Mouse (Mus musculus) limb, embryonic 11.5 days (tissue): ENCODE results near the gene Supt3. TPM values are rescaled to one million over a fixed set of nuclear protein-coding genes. Genes with fewer than 3 reads are reported as not detected.

Experiments
- ATAC-seq: fragments of 200-750 bp; cut with Nextera tagmentation; 2 replicates; pipeline ENCODE4 v1.8.0; 2017; ENCODE audit warnings: low read depth; ENCODE audit not compliant: insufficient number of reproducible peaks, low FRiP score, low TSS enrichment
- DNase-seq: peaks from one replicate; pipeline ENCODE4 v3.0.0-alpha.2; 2015; ENCODE audit warnings: low spot score
- H3K27ac ChIP-seq: fragments of 300-500 bp; sonication (generic); replicated peaks from 2 replicates; pipeline ENCODE4 v1.5.1; 2014; ENCODE audit warnings: low read depth, mild to moderate bottlenecking, low read length
- H3K27me3 ChIP-seq: fragments of 300-500 bp; sonication (generic); 2 replicates; pipeline ENCODE4 v1.6.1; 2014; ENCODE audit warnings: mild to moderate bottlenecking, low read length, mixed read lengths; ENCODE audit not compliant: control insufficient read depth, insufficient read depth
- H3K36me3 ChIP-seq: fragments of 300-500 bp; sonication (generic); 2 replicates; pipeline ENCODE4 v1.6.1; 2014; ENCODE audit warnings: mild to moderate bottlenecking, low read length, moderate library complexity, mixed read lengths; ENCODE audit not compliant: control insufficient read depth, insufficient read depth
- H3K4me1 ChIP-seq: fragments of 300-500 bp; sonication (generic); 2 replicates; pipeline ENCODE4 v1.6.1; 2014; ENCODE audit warnings: low read length, mixed read lengths; ENCODE audit not compliant: control insufficient read depth, insufficient read depth
- H3K4me2 ChIP-seq: fragments of 300-500 bp; sonication (generic); 2 replicates; pipeline ENCODE4 v1.6.1; 2014; ENCODE audit warnings: low read depth, mild to moderate bottlenecking, moderate library complexity; ENCODE audit not compliant: severe bottlenecking
- H3K4me3 ChIP-seq: fragments of 300-500 bp; sonication (generic); 2 replicates; pipeline ENCODE4 v1.5.1; 2014; ENCODE audit warnings: low read depth, low read length
- H3K9ac ChIP-seq: fragments of 300-500 bp; sonication (generic); 2 replicates; pipeline ENCODE4 v1.6.1; 2014; ENCODE audit warnings: mild to moderate bottlenecking, low read length
- H3K9me3 ChIP-seq: fragments of 300-500 bp; sonication (generic); 2 replicates; pipeline ENCODE4 v1.6.1; 2016; ENCODE audit warnings: low read length; ENCODE audit not compliant: control insufficient read depth
- WGBS: fragments of 180-500 bp; shearing (Covaris S2); extraction: QIAGEN DNeasy Blood & Tissue Kit; methylation state at CpG from one replicate; pipeline ENCODE4 v1.1.7; 2014; 5-methylcytosine and 5-hydroxymethylcytosine counted together
- polyA plus RNA-seq: library from polyadenylated mRNA; unstranded; fragments of >200 nt; fragmentation: Nextera tagmentation; extraction: Ambion mirVana; gene quantifications from 2 replicates; pipeline ENCODE4 v1.2.1, GENCODE M21; 2014

Gene Supt3
- polyA plus RNA-seq, 1 experiment from 2014 or later: 27.0 TPM

DNA sequence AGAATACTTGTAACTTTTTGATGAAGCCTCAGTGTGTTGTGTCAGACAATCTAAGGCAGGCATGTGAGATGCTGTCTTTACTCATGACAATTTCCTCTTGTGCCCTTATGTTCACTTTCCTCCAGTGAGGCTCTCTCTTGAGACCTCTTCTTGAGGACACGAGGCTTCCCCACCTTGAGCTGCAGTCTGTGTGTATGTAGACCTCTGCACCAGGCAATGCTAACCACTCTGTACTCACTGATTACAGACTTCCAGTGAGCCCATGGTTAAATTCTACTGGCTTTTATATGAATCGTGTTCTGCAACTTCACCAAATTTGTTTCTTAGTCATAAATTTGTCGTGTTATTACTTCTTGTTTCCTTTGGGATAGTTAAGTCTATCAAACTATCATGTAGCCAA is 50.2 kb downstream of the Supt3 start:
- 82% methylated on average over 3 of the region's 3 CpGs for WGBS
- no peak overlapping the region for H3K4me3 ChIP-seq

DNA sequence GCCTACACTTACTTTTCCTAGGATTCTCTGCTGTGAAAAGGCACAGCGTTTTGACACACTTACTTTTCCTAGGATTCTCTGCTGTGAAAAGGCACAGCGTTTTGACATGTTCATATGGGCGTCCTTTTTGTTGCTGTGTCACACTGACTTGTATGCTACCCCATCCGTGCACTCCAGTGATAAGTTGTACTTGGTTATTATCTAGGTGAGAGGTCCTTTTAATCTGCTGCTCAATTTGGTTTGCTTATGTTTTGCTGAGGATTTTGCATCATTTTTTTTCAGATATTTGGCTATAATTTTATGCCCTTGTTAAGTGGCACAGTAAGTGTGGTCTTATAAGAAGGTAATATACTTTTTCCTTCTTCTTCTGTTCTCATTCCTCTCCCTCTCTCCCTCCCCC is 51.0 kb downstream of the Supt3 start:
- Histone ChIP-seq H3K27ac (no peak overlapping the region), H3K4me1 (no peaks in the 10 kb centered on the region), H3K4me3 (no peak overlapping the region), H3K9me3 (no peaks in the 10 kb centered on the region), H3K4me2 (no peak overlapping the region), H3K9ac (no peak overlapping the region), H3K36me3 (no peaks in the 10 kb centered on the region), H3K27me3 (no peaks in the 10 kb centered on the region)
- no peak for DNase-seq
- 84% methylated on average over 4 of the region's 4 CpGs for WGBS
- no peak for ATAC-seq

More for the DNA sequence above, 50.2 kb downstream of the Supt3 start:
- no peaks in the 10 kb centered on the region for H3K27me3 ChIP-seq
- H3K4me2 ChIP-seq: no peak overlapping the region
- H3K9ac ChIP-seq: no peak overlapping the region
- no peaks in the 10 kb centered on the region for H3K9me3 ChIP-seq
- ATAC-seq (no peak), DNase-seq (no peak)
- H3K36me3 ChIP-seq: no peaks in the 10 kb centered on the region
- H3K4me1 ChIP-seq: no peaks in the 10 kb centered on the region
- H3K27ac ChIP-seq: no peak overlapping the region

DNA sequence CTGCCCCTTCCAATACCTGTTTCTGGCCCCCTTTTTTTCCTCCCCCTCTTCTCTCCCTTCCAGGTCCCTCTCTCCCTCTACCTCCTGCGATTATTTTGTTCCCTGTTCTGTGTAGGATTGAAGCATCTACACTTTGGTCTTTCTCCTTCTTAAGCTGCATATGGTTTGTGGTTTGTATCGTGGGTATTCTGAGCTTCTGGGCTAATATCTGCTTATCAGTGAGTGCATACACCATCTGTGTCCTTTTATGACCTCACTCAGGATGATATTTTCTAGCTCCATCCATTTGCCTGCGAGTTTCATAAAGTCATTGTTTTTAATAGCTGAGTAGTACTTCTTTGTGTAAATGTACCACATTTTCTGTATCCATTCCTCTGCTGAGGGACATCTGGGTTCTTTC is 52.6 kb downstream of the Supt3 start:
- H3K4me3 ChIP-seq: no peak overlapping the region
- H3K36me3 ChIP-seq: no peaks in the 10 kb centered on the region
- H3K9ac ChIP-seq: no peak overlapping the region
- no peaks in the 10 kb centered on the region; the same call in 1 of the 2 replicates for H3K4me1 ChIP-seq
- no peaks in the 10 kb centered on the region for H3K27me3 ChIP-seq
- no peak overlapping the region for H3K4me2 ChIP-seq
- DNase-seq (no peak), ATAC-seq (no peak)
- WGBS: 92% methylated on average over 3 of the region's 3 CpGs
- H3K27ac ChIP-seq: no peak overlapping the region
- no peaks in the 10 kb centered on the region for H3K9me3 ChIP-seq

DNA sequence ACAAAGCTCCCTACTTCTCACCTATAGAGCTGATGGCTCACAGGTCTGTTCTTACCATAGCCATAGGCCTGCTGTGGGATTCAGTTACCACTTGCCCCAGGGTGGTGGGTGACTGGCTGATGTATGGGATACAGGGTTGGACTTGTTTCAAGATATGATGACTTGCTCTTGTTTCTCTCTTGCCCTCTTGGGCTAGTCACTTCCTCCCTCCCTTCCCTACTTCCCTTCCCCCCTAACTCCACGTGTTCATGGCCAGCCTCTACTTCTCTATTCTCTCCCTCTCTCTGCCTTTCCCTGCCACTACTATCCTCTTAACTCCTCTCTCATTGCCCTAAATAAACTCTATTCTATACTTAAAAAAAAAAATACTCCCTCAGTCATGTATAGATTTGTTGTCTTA is 54.2 kb downstream of the Supt3 start:
- Histone ChIP-seq H3K27me3 (no peaks in the 10 kb centered on the region), H3K27ac (no peak overlapping the region), H3K4me1 (no peaks in the 10 kb centered on the region; the same call in 1 of the 2 replicates), H3K9ac (no peak overlapping the region), H3K36me3 (no peaks in the 10 kb centered on the region), H3K4me3 (no peak overlapping the region), H3K9me3 (no peaks in the 10 kb centered on the region), H3K4me2 (no peak overlapping the region)
- no peak for DNase-seq
- 80% methylated on average over 1 of the region's 1 CpGs for WGBS
- no peak for ATAC-seq

DNA sequence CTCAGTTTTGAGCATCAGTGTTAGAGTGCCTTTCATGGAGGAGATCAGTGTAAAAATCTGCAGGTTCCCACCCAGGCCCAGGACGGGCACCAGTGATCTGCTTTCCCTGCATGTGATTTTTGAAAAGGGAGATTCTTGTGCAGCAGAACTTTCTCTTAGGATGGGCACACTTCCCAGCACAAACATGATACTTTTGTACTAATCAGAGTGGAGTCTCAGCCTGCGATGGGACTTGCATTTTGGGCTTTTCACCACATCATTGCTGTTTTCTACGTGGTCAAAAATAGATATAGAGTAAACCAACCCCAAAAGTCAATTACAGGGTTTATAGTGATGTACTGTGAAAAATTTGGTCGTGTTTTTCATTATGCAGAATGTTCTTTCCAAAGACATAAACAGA is 65.2 kb downstream of the Supt3 start:
- Histone ChIP-seq H3K36me3 (no peaks in the 10 kb centered on the region), H3K27me3 (no peaks in the 10 kb centered on the region), H3K4me3 (no peak overlapping the region), H3K9me3 (no peaks in the 10 kb centered on the region), H3K4me1 (no peaks in the 10 kb centered on the region), H3K27ac (no peak overlapping the region), H3K4me2 (no peak overlapping the region), H3K9ac (no peak overlapping the region)
- DNase-seq (no peak), ATAC-seq (no peak)
- WGBS: 85% methylated on average over 4 of the region's 4 CpGs

DNA sequence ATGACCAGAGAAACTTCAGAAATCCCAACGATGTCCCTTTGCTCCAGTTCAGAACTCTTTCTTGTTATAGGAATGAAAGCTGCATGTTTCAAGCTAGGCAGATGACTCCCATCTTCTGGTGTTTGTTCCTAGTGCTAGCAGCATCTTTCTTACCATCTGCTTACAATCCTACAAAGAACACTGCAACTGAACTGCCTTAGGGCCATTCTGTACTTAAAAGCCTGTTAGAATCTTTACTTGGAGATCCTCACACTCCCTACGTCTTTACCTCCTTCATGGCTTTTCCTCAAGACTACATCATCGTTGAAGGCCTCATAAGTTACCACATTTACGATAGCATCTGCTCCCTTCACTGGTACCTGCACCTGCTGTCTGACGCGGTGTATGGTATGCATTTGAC is 86.2 kb downstream of the Supt3 start:
- H3K27ac ChIP-seq: no peak overlapping the region
- H3K4me3 ChIP-seq: no peak overlapping the region
- H3K4me1 ChIP-seq: peaks cover 4% of the 10 kb centered on the region; the same call in 1 of the 2 replicates
- no peak overlapping the region for H3K9ac ChIP-seq
- no peaks in the 10 kb centered on the region for H3K27me3 ChIP-seq
- no peaks in the 10 kb centered on the region for H3K36me3 ChIP-seq
- DNase-seq: no peak
- WGBS: 92% methylated on average over 6 of the region's 6 CpGs
- no peak for ATAC-seq
- H3K4me2 ChIP-seq: no peak overlapping the region
- H3K9me3 ChIP-seq: no peaks in the 10 kb centered on the region

DNA sequence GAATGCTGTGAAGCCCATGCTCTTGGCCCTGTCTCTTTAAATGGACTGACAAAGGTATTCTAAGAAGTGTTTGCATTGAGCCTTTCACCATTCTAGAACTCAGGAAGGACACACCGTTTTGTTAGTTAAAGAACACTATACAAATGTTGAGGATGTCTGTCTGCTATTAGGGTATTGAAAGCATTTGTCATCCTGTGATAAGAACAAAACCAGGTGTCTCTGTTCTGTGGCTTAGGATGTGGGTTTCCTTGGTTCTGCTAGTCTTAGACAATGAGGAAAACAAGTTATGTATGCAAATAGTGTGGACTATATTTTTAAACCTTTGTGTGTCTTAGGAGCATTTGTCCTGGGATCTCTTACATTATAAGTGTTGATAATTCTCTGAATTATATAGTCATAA is 116.6 kb downstream of the Supt3 start:
- no peak for ATAC-seq

DNA sequence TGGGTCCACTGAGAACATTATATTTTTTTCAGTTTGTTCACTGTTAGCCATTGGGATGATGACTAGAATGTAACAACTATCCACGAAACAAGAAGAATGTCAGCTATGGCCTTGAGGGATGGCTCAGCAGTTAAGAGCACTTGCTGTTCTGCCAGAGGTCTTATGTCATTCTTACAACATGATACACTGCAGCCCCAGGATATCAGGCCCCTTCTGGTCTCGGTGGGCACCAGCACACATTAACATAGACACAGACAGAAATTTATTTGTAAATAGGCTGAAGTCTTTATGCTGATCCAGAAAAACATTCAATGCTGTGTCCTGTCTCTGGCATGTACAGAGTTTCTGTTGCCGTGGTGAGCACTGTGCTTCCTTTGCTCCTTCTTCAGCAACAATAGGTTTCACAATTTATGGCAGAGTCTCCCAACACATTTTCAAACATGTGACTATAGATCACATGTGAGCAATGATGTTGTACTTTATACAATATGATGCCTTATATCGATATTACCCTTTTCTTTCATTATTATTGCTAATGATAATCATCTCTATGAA is 166.7 kb downstream of the Supt3 start:
- Histone ChIP-seq H3K9me3 (no peaks in the 10 kb centered on the region), H3K4me2 (no peak overlapping the region), H3K36me3 (no peaks in the 10 kb centered on the region), H3K4me3 (no peak overlapping the region), H3K9ac (no peak overlapping the region), H3K27ac (no peak overlapping the region), H3K27me3 (no peaks in the 10 kb centered on the region), H3K4me1 (no peaks in the 10 kb centered on the region)
- WGBS: 86% methylated on average over 4 of the region's 4 CpGs
- ATAC-seq (no peak), DNase-seq (no peak)

More for the DNA sequence above, 116.6 kb downstream of the Supt3 start:
- 63% methylated on average over 1 of the region's 1 CpGs for WGBS
- Histone ChIP-seq H3K4me2 (no peak overlapping the region), H3K9me3 (no peaks in the 10 kb centered on the region), H3K4me1 (no peaks in the 10 kb centered on the region), H3K27ac (no peak overlapping the region), H3K4me3 (no peak overlapping the region), H3K27me3 (no peaks in the 10 kb centered on the region), H3K9ac (no peak overlapping the region), H3K36me3 (no peaks in the 10 kb centered on the region)
- DNase-seq: no peak

DNA sequence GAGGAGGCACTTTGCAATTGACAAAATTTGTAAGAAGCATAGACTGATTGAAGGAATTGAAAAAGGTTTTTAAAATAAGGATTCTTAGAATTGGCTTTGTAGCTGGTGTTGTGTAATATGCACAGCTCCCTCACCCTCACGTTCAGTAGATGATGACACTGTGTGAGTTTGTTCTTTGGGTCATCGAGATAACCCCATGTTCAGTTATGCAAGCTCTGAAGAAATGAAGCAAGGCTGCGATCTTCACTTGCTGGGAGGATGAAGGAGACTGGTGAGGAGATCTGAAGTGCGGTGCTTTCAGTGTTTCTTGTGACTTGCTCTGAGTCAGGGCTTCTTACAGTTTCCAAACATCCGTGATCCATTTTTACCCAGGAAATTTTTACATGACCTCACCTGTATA is 168.4 kb downstream of the Supt3 start:
- 91% methylated on average over 5 of the region's 5 CpGs for WGBS
- no peak overlapping the region for H3K27ac ChIP-seq
- H3K4me3 ChIP-seq: no peak overlapping the region
- H3K36me3 ChIP-seq: no peaks in the 10 kb centered on the region
- no peak overlapping the region for H3K4me2 ChIP-seq
- no peaks in the 10 kb centered on the region for H3K4me1 ChIP-seq
- no peak for DNase-seq
- no peaks in the 10 kb centered on the region for H3K9me3 ChIP-seq
- no peak for ATAC-seq
- no peak overlapping the region for H3K9ac ChIP-seq
- no peaks in the 10 kb centered on the region for H3K27me3 ChIP-seq
